Mouse (Mus musculus) hindbrain, embryonic 11.5 days (tissue): ENCODE measurements around the gene Hpd. TPM values are rescaled to one million over a fixed set of nuclear protein-coding genes. Genes with fewer than 3 reads are reported as not detected.
A peak's percentile ranks its signal among the peaks of the same experiment; 100 is the strongest.

Source experiments
- ATAC-seq: fragments of 200-750 bp; cut with Nextera tagmentation; 2 replicates; pipeline ENCODE4 v1.8.0; 2017; ENCODE audit warnings: mild to moderate bottlenecking, moderate TSS enrichment, moderate library complexity; ENCODE audit not compliant: low FRiP score
- DNase-seq: peaks from one replicate; pipeline ENCODE4 v3.0.0-alpha.2; 2015; ENCODE audit warnings: low spot score
- H3K27ac ChIP-seq: fragments of 300-500 bp; sonication (generic); 2 replicates; pipeline ENCODE4 v1.5.1; 2014; ENCODE audit warnings: mild to moderate bottlenecking, low read depth, low read length
- H3K27me3 ChIP-seq: fragments of 300-500 bp; sonication (generic); 2 replicates; pipeline ENCODE4 v1.6.1; 2014; ENCODE audit warnings: mild to moderate bottlenecking, low read length, moderate library complexity, mixed read lengths; ENCODE audit not compliant: control insufficient read depth, insufficient read depth
- H3K36me3 ChIP-seq: fragments of 300-500 bp; sonication (generic); 2 replicates; pipeline ENCODE4 v1.6.1; 2014; ENCODE audit warnings: mild to moderate bottlenecking, low read length, moderate library complexity, mixed read lengths; ENCODE audit not compliant: control insufficient read depth, insufficient read depth
- H3K4me1 ChIP-seq: fragments of 300-500 bp; sonication (generic); replicated peaks from 2 replicates; pipeline ENCODE4 v1.6.1; 2014; ENCODE audit warnings: low read length, mixed read lengths; ENCODE audit not compliant: control insufficient read depth, insufficient read depth
- H3K4me2 ChIP-seq: fragments of 300-500 bp; sonication (generic); replicated peaks from 2 replicates; pipeline ENCODE4 v1.6.1; 2014; ENCODE audit warnings: mild to moderate bottlenecking, low read depth, low read length
- H3K4me3 ChIP-seq: fragments of 300-500 bp; sonication (generic); 2 replicates; pipeline ENCODE4 v1.5.1; 2014; ENCODE audit warnings: low read depth, low read length
- H3K9ac ChIP-seq: fragments of 300-500 bp; sonication (generic); 2 replicates; pipeline ENCODE4 v1.6.1; 2014; ENCODE audit warnings: low read depth, low read length
- H3K9me3 ChIP-seq: fragments of 300-500 bp; sonication (generic); 2 replicates; pipeline ENCODE4 v1.6.1; 2016; ENCODE audit warnings: low read length; ENCODE audit not compliant: control insufficient read depth
- WGBS: fragments of 180-500 bp; shearing (Covaris S2); extraction: QIAGEN DNeasy Blood & Tissue Kit; methylation state at CpG from one replicate; pipeline ENCODE4 v1.1.7; 2014; 5-methylcytosine and 5-hydroxymethylcytosine counted together
- polyA plus RNA-seq: library from polyadenylated mRNA; unstranded; fragments of >200 nt; fragmentation: Nextera tagmentation; extraction: Ambion mirVana; gene quantifications from 2 replicates; pipeline ENCODE4 v1.2.1, GENCODE M21; 2014

The Hpd gene
- polyA plus RNA-seq, 1 experiment from 2014 or later, result not detected

DNA sequence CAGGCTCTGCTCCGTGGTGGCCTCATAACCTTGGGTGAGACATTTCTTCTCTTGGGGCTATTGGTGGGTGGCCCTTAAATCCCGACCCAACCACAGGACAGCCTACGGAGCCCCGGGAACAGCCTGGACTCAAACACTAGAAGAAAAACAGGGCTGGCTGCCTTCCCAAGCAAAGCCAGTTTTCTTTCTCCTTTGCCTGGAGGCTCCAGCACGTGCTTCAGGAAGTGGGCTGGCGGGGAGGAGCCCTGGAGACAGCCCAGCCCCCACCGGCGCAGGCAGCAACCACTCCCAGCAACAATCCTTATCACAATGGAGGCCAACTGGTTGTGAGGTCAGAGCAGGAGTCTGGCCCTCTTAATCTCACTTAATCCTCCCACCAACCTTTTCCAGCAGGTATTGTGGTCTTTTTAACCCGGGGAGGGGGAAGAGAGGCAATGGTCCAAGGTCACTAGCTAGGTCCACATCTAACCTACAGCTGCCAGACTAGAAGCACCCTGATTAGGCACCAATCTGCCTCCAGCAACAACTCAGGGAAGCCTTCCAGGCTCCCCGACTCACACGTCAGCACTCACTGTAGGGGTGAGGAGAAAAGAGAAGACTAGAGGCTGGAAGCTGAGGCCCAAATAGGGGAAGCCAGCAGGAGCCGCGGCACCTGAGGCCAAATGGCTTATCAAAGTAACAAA is 46.0 kb downstream of the Hpd start:
- Histone ChIP-seq H3K4me1 (peaks cover 32% of the 10 kb centered on the region), H3K9ac (peak overlapping the region; percentile 100), H3K4me2 (peak overlapping the region; percentile 100), H3K36me3 (no peaks in the 10 kb centered on the region), H3K27me3 (no peaks in the 10 kb centered on the region), H3K4me3 (peak overlapping the region; percentile 96), H3K9me3 (no peaks in the 10 kb centered on the region), H3K27ac (peak overlapping the region; percentile 100)
- ATAC-seq, result 0 out of 2 replicates have a peak, but pooled peaks have one; percentile 10
- peak; percentile 77 for DNase-seq
- WGBS, result under 1% methylated on average over 13 of the region's 13 CpGs

DNA sequence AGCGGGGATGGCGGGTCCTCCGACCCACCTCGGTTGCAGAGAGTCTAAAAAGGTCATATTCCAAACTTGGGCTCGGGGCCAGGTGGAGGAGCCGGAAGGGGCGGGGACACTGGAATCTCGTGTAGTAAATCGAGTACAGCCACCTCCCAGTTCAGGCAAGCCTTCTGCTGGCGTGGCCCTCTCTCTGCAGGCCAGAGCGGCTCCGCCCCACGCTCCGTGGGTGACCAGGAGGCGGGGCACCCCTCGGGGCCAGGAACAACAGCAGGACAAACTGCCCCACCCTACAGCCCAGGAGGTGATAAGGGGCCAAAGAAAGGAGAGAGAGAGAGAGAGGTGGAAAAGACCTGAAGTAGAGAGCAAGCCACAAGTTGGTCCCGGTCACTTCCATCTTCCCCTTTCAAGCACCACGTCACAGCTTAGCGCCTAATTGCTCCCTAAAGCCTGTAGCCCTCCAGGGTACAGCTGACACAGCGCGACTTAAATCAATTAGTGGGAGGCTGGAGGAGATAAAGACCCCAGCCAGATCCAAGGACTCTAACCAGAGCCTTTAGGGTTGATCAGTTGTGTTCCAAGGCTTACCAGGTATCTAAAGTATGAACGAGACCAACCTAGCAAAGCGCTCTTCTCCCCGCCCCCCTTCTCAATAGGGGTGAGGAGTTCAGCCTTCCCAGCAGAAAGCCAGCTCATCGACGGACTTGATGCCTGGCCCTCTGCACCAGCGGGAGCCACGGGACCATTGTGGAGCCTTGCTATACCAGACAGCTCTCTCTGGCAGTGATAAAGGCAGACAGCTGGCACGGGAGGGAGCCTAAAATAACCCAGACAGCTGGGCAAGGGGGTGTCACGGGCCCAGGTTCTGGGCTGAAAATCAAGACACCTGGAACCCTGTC is 46.8 kb downstream of the Hpd start:
- H3K4me1 ChIP-seq, result peaks cover 32% of the 10 kb centered on the region
- ATAC-seq, result peak; percentile 8; the same call in 1 of the 2 replicates
- H3K4me3 ChIP-seq, result peak overlapping the region; percentile 96
- peak overlapping the region; percentile 100 for H3K9ac ChIP-seq
- peak overlapping the region; percentile 100 for H3K27ac ChIP-seq
- H3K9me3 ChIP-seq, result no peaks in the 10 kb centered on the region
- DNase-seq, result peak; percentile 66
- peak overlapping the region; percentile 100 for H3K4me2 ChIP-seq
- H3K36me3 ChIP-seq, result no peaks in the 10 kb centered on the region
- no peaks in the 10 kb centered on the region for H3K27me3 ChIP-seq
- 5% methylated on average over 30 of the region's 30 CpGs for WGBS

DNA sequence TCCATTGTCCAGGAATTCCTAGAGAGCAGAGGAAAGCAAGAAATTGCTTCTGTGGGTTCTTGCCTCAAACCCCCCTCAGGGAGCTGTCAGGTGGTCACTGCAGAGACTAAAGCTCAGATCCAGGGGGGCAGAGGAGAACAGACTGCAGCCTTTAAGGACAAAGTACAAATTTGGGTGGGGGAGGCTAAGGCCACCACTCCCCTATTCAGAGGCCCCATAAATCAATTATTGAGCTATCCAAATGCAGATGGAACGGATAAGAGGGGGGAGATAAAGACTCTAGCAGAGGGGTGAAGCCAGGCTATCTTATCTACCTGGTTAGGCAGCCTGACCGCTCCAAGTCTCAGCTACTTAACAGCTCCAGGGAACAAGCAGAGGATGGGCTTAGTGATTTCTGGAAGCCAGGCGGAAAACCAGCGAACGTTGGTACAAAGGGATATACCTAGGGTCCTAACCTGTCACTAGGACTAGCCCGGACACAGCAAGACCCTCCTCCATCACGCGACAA is 47.6 kb downstream of the Hpd start:
- H3K4me1 ChIP-seq, result peaks cover 32% of the 10 kb centered on the region
- DNase-seq, result peak; percentile 30
- H3K9ac ChIP-seq, result peak overlapping the region; percentile 100; the same call in 1 of the 2 replicates
- no peaks in the 10 kb centered on the region for H3K36me3 ChIP-seq
- H3K27ac ChIP-seq, result peak overlapping the region; percentile 43
- H3K4me3 ChIP-seq, result peak overlapping the region; percentile 96
- 23% methylated on average over 8 of the region's 8 CpGs for WGBS
- no peak for ATAC-seq
- peak overlapping the region; percentile 100 for H3K4me2 ChIP-seq
- H3K9me3 ChIP-seq, result no peaks in the 10 kb centered on the region
- H3K27me3 ChIP-seq, result no peaks in the 10 kb centered on the region

DNA sequence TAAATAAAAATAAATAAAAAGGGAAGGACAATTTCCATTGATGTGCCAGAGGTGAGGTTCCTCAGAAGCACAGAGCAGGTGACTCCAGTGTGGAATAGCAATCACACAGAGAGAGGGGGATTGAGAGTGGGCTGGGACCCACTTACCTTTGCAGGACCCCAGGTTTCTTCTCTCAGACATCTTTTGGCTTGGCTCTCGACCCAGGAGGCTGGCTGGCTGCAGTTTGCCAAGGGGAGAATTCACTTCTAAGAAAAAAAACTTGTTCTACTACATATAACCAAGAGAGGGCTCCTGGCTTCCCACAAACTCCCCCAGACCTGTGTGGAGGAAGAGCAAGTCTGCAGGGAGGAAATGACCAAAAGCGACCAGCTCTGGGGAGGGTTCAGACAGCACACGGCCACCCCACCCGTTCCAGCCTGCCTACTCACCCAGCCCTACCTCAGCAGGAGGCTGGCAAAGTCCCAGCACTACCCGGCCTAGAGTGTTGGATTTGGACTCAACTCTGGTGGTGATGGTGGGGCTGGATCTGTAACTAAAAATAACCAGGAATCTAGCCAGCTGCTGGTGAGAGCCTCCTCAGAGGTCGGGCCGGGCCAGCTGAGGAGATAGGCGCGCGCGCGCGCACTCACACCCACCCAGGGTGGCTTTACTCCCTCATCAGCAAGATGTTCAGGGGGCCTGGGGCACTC is 48.2 kb downstream of the Hpd start:
- H3K4me2 ChIP-seq, result peak overlapping the region; percentile 100
- peak overlapping the region; percentile 6; the same call in 1 of the 2 replicates for H3K4me3 ChIP-seq
- peak overlapping the region; percentile 43 for H3K27ac ChIP-seq
- no peak for ATAC-seq
- peaks cover 32% of the 10 kb centered on the region for H3K4me1 ChIP-seq
- 30% methylated on average over 13 of the region's 13 CpGs for WGBS
- no peaks in the 10 kb centered on the region for H3K36me3 ChIP-seq
- no peak for DNase-seq
- no peaks in the 10 kb centered on the region for H3K27me3 ChIP-seq
- H3K9ac ChIP-seq, result peak overlapping the region; percentile 100; the same call in 1 of the 2 replicates
- H3K9me3 ChIP-seq, result no peaks in the 10 kb centered on the region

DNA sequence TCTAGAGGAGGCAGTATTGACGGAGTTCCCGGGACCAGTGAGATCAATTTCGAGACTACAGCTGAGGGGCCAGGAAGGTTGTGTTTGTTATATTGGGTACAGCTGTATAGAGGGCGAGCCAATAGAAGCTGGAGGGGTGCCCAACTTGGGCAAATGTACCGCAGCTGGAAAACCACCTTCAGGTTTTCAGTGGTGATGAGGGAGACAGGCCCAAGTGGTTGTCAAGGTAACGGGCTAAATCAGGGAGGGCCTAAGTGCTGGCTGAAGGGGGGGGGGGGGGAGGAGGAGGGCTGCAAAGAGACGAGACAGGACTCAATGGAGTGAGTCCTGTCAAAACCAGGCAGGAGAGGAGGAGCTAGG is 48.8 kb downstream of the Hpd start:
- Histone ChIP-seq H3K4me2 (0 out of 2 replicates have a peak overlapping the region, but pooled peaks have one; percentile 4), H3K9ac (no peak overlapping the region), H3K4me3 (no peak overlapping the region; the same call in 1 of the 2 replicates), H3K27me3 (no peaks in the 10 kb centered on the region), H3K27ac (peak overlapping the region; percentile 43), H3K9me3 (no peaks in the 10 kb centered on the region), H3K36me3 (no peaks in the 10 kb centered on the region), H3K4me1 (peaks cover 32% of the 10 kb centered on the region)
- 16% methylated on average over 7 of the region's 7 CpGs for WGBS
- ATAC-seq, result no peak
- DNase-seq, result no peak

DNA sequence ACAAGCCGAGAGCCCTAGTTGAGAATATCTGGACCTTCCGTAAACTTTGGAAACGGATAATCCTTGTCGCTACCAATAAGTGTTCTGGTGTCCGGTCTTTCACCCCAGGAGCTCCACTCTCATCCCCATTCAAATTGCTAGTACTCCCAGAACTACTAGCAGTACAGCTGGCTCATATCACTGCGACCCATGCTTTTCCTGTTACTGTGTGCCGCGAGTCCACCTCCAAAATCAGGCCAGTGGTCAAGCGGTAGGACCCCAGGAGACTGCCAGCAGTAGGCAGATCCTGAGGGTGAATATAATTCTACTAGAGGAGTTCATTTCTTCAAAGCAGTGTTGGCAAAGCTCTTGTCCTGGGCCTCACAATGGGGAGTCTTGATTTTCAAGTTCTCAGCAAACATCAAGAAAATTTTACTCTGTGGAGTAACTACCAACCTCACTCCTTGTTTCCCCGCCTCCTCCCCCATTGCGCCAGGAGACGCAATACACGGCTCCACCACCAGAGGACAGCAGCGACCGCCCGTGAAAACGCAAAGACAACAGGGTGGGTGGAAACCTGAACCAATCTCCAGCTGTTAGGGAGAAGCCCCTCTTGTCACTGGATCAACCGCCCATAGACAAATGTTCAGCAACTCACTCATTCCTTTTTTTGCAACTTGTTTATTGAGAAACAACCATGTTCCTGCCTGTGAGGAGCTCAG is 49.3 kb downstream of the Hpd start:
- peak overlapping the region; percentile 4; the same call in 1 of the 2 replicates for H3K4me2 ChIP-seq
- 15% methylated on average over 18 of the region's 18 CpGs for WGBS
- peaks cover 32% of the 10 kb centered on the region for H3K4me1 ChIP-seq
- H3K9ac ChIP-seq, result no peak overlapping the region
- H3K27me3 ChIP-seq, result no peaks in the 10 kb centered on the region
- peak overlapping the region; percentile 3; the same call in 1 of the 2 replicates for H3K4me3 ChIP-seq
- ATAC-seq, result no peak
- H3K36me3 ChIP-seq, result no peaks in the 10 kb centered on the region
- peak; percentile 92 for DNase-seq
- H3K27ac ChIP-seq, result peak overlapping the region; percentile 43; the same call in 1 of the 2 replicates
- H3K9me3 ChIP-seq, result no peaks in the 10 kb centered on the region

DNA sequence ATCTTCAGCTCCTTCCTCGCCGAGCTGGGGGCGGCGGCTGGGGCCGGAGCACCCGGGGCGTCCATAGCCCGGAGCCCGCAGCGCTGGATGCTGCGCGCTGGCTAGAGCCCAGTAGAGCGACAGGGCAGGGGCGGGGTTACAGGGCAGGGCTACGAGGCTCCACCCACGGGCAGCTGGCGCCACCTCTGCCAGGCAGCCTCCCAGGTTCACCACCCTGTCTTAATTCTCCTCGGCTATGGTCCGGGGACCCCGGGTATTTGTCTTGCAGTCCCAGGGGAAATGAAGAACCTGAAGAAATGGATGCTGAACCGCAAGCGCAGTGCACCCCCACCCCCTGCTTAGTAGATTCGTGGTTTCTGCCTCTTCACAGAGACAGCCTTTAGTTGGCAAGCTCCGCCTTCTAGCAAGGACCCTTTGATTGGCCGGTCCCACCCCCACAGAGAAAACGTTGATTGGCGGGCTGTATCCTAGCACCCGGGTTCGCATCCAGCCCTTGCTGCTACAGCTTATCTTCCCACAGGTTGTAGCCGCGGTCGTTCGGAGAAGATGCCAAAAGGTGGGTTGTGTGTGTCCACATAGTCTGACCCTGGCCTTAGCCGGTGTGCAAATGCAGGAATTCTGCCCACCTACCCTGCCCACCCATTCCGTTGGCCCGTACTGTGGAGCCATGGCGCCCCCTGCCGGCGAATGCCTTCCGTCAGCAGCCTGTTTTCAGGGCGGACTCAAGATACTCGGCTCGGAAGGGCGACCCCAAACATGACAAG is 50.0 kb downstream of the Hpd start, which contains the start of gene Rhof:
Rhof (minus strand) TSS at position 385 of the 764 bp plus-strand sequence.
- peak; percentile 83 for DNase-seq
- peak within 1 kb of the TSS; percentile 50; the same call in 1 of the 2 replicates for H3K9ac ChIP-seq
- H3K4me1 ChIP-seq, result peaks cover 32% of the 10 kb centered on the region
- H3K4me2 ChIP-seq, result peak within 1 kb of the TSS; percentile 46
- peak; percentile 50 for ATAC-seq
- H3K27me3 ChIP-seq, result no peaks in the 10 kb centered on the region
- no peaks in the 10 kb centered on the region for H3K9me3 ChIP-seq
- H3K27ac ChIP-seq, result peak within 1 kb of the TSS; percentile 43; the same call in 1 of the 2 replicates
- no peaks in the 10 kb centered on the region for H3K36me3 ChIP-seq
- 3% methylated on average over 43 of the region's 44 CpGs for WGBS
- H3K4me3 ChIP-seq, result peak within 1 kb of the TSS; percentile 24
